Mouse (Mus musculus): ENCODE results near the gene Rbfox2. TPM values are rescaled to one million over a fixed set of nuclear protein-coding genes. Genes with fewer than 3 reads are reported as not detected.
"Not testable (repeated sequence)": the region's sequence is repeated elsewhere in the genome, so short reads cannot be mapped to it uniquely, and the experiment has no call there.

Gene Rbfox2
- total RNA-seq, 2 experiments from 2014 or later, result 262 to 269 TPM

- intact Hi-C loops (cut with DNase I), result loop anchor here (5.0 kb wide), 1 partner anchor 109 kb away; no protein-coding TSS in a partner anchor
Measured at GRCm38 (mm10) chr15:77336287-77336967, 29.6 kb upstream of the Rbfox2 start.

GRCm38 (mm10) chr15:77335185-77335584 lies 28.4 kb upstream of the Rbfox2 start:
- DNase-seq (ENCODE audit: extremely low spot score in 1 of 2, low spot score in 2 of 2), result not testable (repeated sequence)
- intact Hi-C loops (cut with DNase I), result loop anchor here (5.0 kb wide), 1 partner anchor 108 kb away; no protein-coding TSS in a partner anchor

More at GRCm38 (mm10) chr15:77336287-77336967, 29.6 kb upstream of the Rbfox2 start:
- peak; percentile 68 to 94 for DNase-seq (ENCODE audit: extremely low spot score in 1 of 2, low spot score in 2 of 2)

GRCm38 (mm10) chr15:77332272-77332991 lies 25.6 kb upstream of the Rbfox2 start:
- intact Hi-C loops (cut with DNase I), result no loop called here
- peak; percentile 60 to 71 for DNase-seq (ENCODE audit: extremely low spot score in 1 of 2, low spot score in 2 of 2)

- DNase-seq (ENCODE audit: extremely low spot score in 1 of 2, low spot score in 2 of 2), result no peak
- intact Hi-C loops (cut with DNase I), result no loop called here
Measured at GRCm38 (mm10) chr15:77331444-77331843, 24.6 kb upstream of the Rbfox2 start.

- DNase-seq (ENCODE audit: extremely low spot score in 1 of 2, low spot score in 2 of 2), result no peak
- intact Hi-C loops (cut with DNase I), result no loop called here
Measured at GRCm38 (mm10) chr15:77329681-77330180, 22.9 kb upstream of the Rbfox2 start.

GRCm38 (mm10) chr15:77326361-77326760 lies 19.6 kb upstream of the Rbfox2 start:
- no peak for DNase-seq (ENCODE audit: extremely low spot score in 1 of 2, low spot score in 2 of 2)
- intact Hi-C loops (cut with DNase I), result no loop called here

GRCm38 (mm10) chr15:77324426-77324825 lies 17.6 kb upstream of the Rbfox2 start:
- intact Hi-C loops (cut with DNase I), result no loop called here

GRCm38 (mm10) chr15:77323226-77323625 lies 16.4 kb upstream of the Rbfox2 start:
- intact Hi-C loops (cut with DNase I), result no loop called here
- no peak for DNase-seq (ENCODE audit: extremely low spot score in 1 of 2, low spot score in 2 of 2)

More at GRCm38 (mm10) chr15:77324426-77324825, 17.6 kb upstream of the Rbfox2 start:
- no peak for DNase-seq (ENCODE audit: extremely low spot score in 1 of 2, low spot score in 2 of 2)

GRCm38 (mm10) chr15:77313701-77314100 lies 6.9 kb upstream of the Rbfox2 start:
- intact Hi-C loops (cut with DNase I), result no loop called here
- no peak for DNase-seq (ENCODE audit: extremely low spot score in 1 of 2, low spot score in 2 of 2)

GRCm38 (mm10) chr15:77312796-77313195 lies 6.0 kb upstream of the Rbfox2 start:
- intact Hi-C loops (cut with DNase I), result no loop called here
- no peak for DNase-seq (ENCODE audit: extremely low spot score in 1 of 2, low spot score in 2 of 2)

GRCm38 (mm10) chr15:77307767-77308495 lies 1.1 kb upstream of the Rbfox2 start:
- no peak for DNase-seq (ENCODE audit: extremely low spot score in 1 of 2, low spot score in 2 of 2)
- intact Hi-C loops (cut with DNase I), result loop anchor here (5.0 kb wide), 1 partner anchor 51 kb away; no protein-coding TSS in a partner anchor

GRCm38 (mm10) chr15:77305852-77306546 lies 805 bp downstream of the Rbfox2 start:
- intact Hi-C loops (cut with DNase I), result loop anchor here (5.0 kb wide), 1 partner anchor 49 kb away; no protein-coding TSS in a partner anchor
- peak in 1 of 2 experiments; percentile 47 for DNase-seq (ENCODE audit: extremely low spot score in 1 of 2, low spot score in 2 of 2)

GRCm38 (mm10) chr15:77304960-77305359 lies 1.8 kb downstream of the Rbfox2 start:
- intact Hi-C loops (cut with DNase I), result loop anchor here (5.0 kb wide), 1 partner anchor 48 kb away; no protein-coding TSS in a partner anchor
- no peak for DNase-seq (ENCODE audit: extremely low spot score in 1 of 2, low spot score in 2 of 2)

GRCm38 (mm10) chr15:77301122-77301521 lies 5.7 kb downstream of the Rbfox2 start:
- intact Hi-C loops (cut with DNase I), result no loop called here
- no peak for DNase-seq (ENCODE audit: extremely low spot score in 1 of 2, low spot score in 2 of 2)

- intact Hi-C loops (cut with DNase I), result no loop called here
- DNase-seq (ENCODE audit: extremely low spot score in 1 of 2, low spot score in 2 of 2), result no peak
Measured at GRCm38 (mm10) chr15:77298564-77298963, 8.2 kb downstream of the Rbfox2 start.

- intact Hi-C loops (cut with DNase I), result no loop called here
- no peak for DNase-seq (ENCODE audit: extremely low spot score in 1 of 2, low spot score in 2 of 2)
Measured at GRCm38 (mm10) chr15:77296635-77297034, 10.2 kb downstream of the Rbfox2 start.

- intact Hi-C loops (cut with DNase I), result no loop called here
- DNase-seq (ENCODE audit: extremely low spot score in 1 of 2, low spot score in 2 of 2), result no peak
Measured at GRCm38 (mm10) chr15:77293493-77293892, 13.3 kb downstream of the Rbfox2 start.

GRCm38 (mm10) chr15:77292381-77292780 lies 14.4 kb downstream of the Rbfox2 start:
- no peak for DNase-seq (ENCODE audit: extremely low spot score in 1 of 2, low spot score in 2 of 2)
- intact Hi-C loops (cut with DNase I), result no loop called here

Data from left cerebral cortex, postnatal 10 days (tissue).